In the genomic region with DNA sequence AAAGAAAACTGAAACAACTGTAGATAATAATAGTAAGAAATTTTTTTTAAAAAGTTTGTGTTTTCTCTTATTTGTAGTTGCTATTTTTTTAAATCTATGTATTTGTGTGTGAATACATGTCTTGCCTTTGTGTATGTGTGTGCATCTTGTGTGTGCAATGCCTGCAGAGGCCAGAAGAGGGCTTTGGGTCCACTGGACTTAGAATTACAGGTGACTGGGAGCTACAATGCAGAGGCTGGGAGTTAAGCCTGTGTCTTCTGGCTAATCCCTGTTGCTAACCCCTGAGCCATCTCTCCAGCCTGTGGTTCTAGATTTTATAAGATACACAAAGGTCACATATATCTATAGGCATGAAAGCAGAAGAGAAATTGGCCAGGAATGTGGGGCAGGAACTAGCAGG, we compare ENCODE assay signal across 25 mouse cellular contexts. TPM values are rescaled to one million over a fixed set of nuclear protein-coding genes. Genes with fewer than 3 reads are reported as not detected.
"Had no signal": no experiment of that assay in that cellular context is flagged by ENCODE, and none has a peak within 500 bp of the region (broad histone marks: within the 10 kb centered on the region; RNA-seq: fewer than 3 reads in every experiment).

No protein-coding gene starts in this region.

- H3K9me3 ChIP-seq: liver, embryonic 13.5 days; midbrain, embryonic 15.5 days had no signal

- H3K36me3 ChIP-seq: liver, embryonic 13.5 days; midbrain, embryonic 12.5 days; midbrain, embryonic 15.5 days; neural tube, embryonic 13.5 days had no signal

- ATAC-seq: midbrain, embryonic 15.5 days had no signal

- DNase-seq: kidney, adult 9 months; kidney, postnatal 14 days; kidney, postnatal 4 days; layer of hippocampus, postnatal 36 days; liver, embryonic 13.5 days; lung, adult 2 months; lung, postnatal 14 days; retina, postnatal 1 day; thymus, adult 2 months; thymus, postnatal 14 days; thymus, postnatal 4 days had no signal

- H3K4me3 ChIP-seq: left cerebral cortex, adult 2 months; liver, embryonic 13.5 days; midbrain, embryonic 12.5 days; midbrain, embryonic 15.5 days; myocyte; neural tube, embryonic 13.5 days had no signal

- H3K4me2 ChIP-seq: liver, embryonic 13.5 days; midbrain, embryonic 12.5 days; midbrain, embryonic 15.5 days; neural tube, embryonic 13.5 days had no signal

- H3K9ac ChIP-seq: liver, embryonic 13.5 days; midbrain, embryonic 12.5 days; midbrain, embryonic 15.5 days; neural tube, embryonic 13.5 days had no signal

- H3K4me1 ChIP-seq: liver, embryonic 13.5 days; midbrain, embryonic 12.5 days; midbrain, embryonic 15.5 days; neural tube, embryonic 13.5 days had no signal

- H3K27ac ChIP-seq: left cerebral cortex, adult 2 months; liver, embryonic 13.5 days; macrophage; midbrain, embryonic 12.5 days; midbrain, embryonic 15.5 days; neural tube, embryonic 13.5 days had no signal

- H3K27me3 ChIP-seq: liver, embryonic 13.5 days; midbrain, embryonic 12.5 days; midbrain, embryonic 15.5 days; neural tube, embryonic 13.5 days had no signal

RNA-seq across cellular contexts. Expression of gene Gm26661, which starts 9.2 kb away (rescaled TPM):
- polyA plus RNA-seq: kidney, embryonic 16.5 days; limb, embryonic 11.5 days; limb, embryonic 14.5 days; liver, adult 2 months; liver, embryonic 13.5 days; liver, embryonic 16.5 days; lung, adult 2 months; lung, embryonic 16.5 days; macrophage; midbrain, embryonic 12.5 days; midbrain, embryonic 15.5 days; myocyte; neural tube, embryonic 13.5 days; spleen, adult 2 months; stomach, embryonic 16.5 days; thymus, adult 2 months had no signal
